Mouse (Mus musculus) G1E (cell line): ENCODE data around the gene Nup35.

Source experiments
- CTCF ChIP-seq: IDR thresholded peaks from 2 replicates; pipeline ENCODE4 v1.5.1; 2012; ENCODE audit warnings: low read depth, low read length, inconsistent platforms, mixed read lengths
- GATA1 ChIP-seq: IDR thresholded peaks from 2 replicates; pipeline ENCODE4 v1.6.1; 2012; ENCODE audit warnings: borderline replicate concordance, low read length, inconsistent platforms, mixed read lengths
- TAL1 ChIP-seq: conservative IDR thresholded peaks from 2 replicates; pipeline ENCODE4 v1.6.1; 2012; ENCODE audit warnings: low read depth, low read length, inconsistent platforms, mixed read lengths

- TF ChIP-seq CTCF (no peak), TAL1 (no peak), GATA1 (no peak)
These were observed 4.9 kb downstream of the Nup35 start for GRCm38 (mm10) chr2:80621921-80622320.
